ENCODE assay signal across 8 mouse cellular contexts in the genomic region with DNA sequence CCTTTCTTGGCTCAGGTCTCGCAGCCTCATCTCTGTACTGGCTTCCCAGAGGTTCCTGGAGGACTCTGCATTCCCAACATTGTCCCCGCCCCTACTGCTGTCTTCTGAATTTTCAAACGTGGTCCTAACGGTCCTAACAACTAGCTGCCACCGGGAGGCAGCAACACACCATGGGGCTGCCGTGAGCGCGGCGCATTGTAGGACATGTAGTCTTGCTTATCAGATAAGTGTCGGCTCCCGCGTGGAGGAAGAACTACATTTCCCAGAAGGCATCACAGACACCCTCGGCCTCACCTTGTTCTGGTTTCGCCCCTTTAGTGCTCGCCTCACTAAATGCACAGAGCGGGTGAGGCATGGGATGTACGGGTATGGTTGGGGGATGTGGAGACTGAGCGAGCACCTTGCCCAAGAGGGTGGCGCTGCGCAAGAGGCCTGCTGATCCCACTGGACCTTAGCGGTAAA. TPM values are rescaled to one million over a fixed set of nuclear protein-coding genes. Genes with fewer than 3 reads are reported as not detected.
DNase-seq lines count a peak whose midpoint lies in the region; ATAC-seq and TF ChIP-seq lines count a peak whose summit lies in the region.

No protein-coding gene starts in this region.

- peak; percentile 98 for TF ChIP-seq CTCF in kidney, postnatal 0 days (IDR thresholded peaks at IDR 0.05; ENCODE audit: low read depth)

- H3K36me3 ChIP-seq in heart, embryonic 12.5 days: no peaks in the 10 kb centered on the region
- no peaks in the 10 kb centered on the region for H3K36me3 ChIP-seq in kidney, postnatal 0 days (ENCODE audit: insufficient read depth, low read length)
- H3K36me3 ChIP-seq in liver, embryonic 11.5 days (ENCODE audit: control insufficient read depth, insufficient read depth, low read length): no peaks in the 10 kb centered on the region
- no peaks in the 10 kb centered on the region for H3K36me3 ChIP-seq in stomach, embryonic 14.5 days (ENCODE audit: control insufficient read depth, insufficient read depth, low read length)

- peak overlapping the region; percentile 54 for H3K4me3 ChIP-seq in heart, embryonic 12.5 days
- peak overlapping the region; percentile 38 for H3K4me3 ChIP-seq in kidney, postnatal 0 days (replicated peaks; ENCODE audit: low read depth, low read length)
- peak overlapping the region; percentile 42 for H3K4me3 ChIP-seq in liver, embryonic 11.5 days (ENCODE audit: low read depth, low read length)
- H3K4me3 ChIP-seq in stomach, embryonic 14.5 days (ENCODE audit: low read depth, low read length): peak overlapping the region; percentile 37

- H3K27me3 ChIP-seq in heart, embryonic 12.5 days (replicated peaks): peaks cover 6% of the 10 kb centered on the region; the same call in 1 of the 2 replicates
- H3K27me3 ChIP-seq in kidney, postnatal 0 days (ENCODE audit: insufficient read depth, low read length): no peaks in the 10 kb centered on the region
- no peaks in the 10 kb centered on the region for H3K27me3 ChIP-seq in liver, embryonic 11.5 days (replicated peaks; ENCODE audit: control insufficient read depth, insufficient read depth, low read length)
- H3K27me3 ChIP-seq in stomach, embryonic 14.5 days (ENCODE audit: control insufficient read depth, insufficient read depth, low read length): no peaks in the 10 kb centered on the region

- DNase-seq in CD4-positive helper T cell, adult 2 months (ENCODE audit: low read depth, low spot score): peak; percentile 94
- DNase-seq in brain, embryonic 18.5 days (ENCODE audit: low read depth, low spot score): peak; percentile 96
- DNase-seq in kidney, postnatal 0 days (ENCODE audit: low spot score): peak; percentile 98
- DNase-seq in liver, embryonic 11.5 days (ENCODE audit: low spot score): peak; percentile 84
- peak; percentile 95 for DNase-seq in naive thymus-derived CD4-positive, alpha-beta T cell, adult 2 months (ENCODE audit: low read depth)

- H3K4me2 ChIP-seq in heart, embryonic 12.5 days: peak overlapping the region; percentile 85
- H3K4me2 ChIP-seq in kidney, postnatal 0 days (ENCODE audit: low read length): peak overlapping the region; percentile 60
- H3K4me2 ChIP-seq in liver, embryonic 11.5 days: peak overlapping the region; percentile 70
- peak overlapping the region; percentile 65 for H3K4me2 ChIP-seq in stomach, embryonic 14.5 days (replicated peaks; ENCODE audit: low read depth, low read length)

- no peaks in the 10 kb centered on the region for H3K9me3 ChIP-seq in heart, embryonic 12.5 days (replicated peaks)
- H3K9me3 ChIP-seq in kidney, postnatal 0 days (replicated peaks; ENCODE audit: low read length): no peaks in the 10 kb centered on the region
- H3K9me3 ChIP-seq in liver, embryonic 11.5 days (ENCODE audit: control insufficient read depth, low read length): no peaks in the 10 kb centered on the region
- H3K9me3 ChIP-seq in stomach, embryonic 14.5 days (ENCODE audit: control insufficient read depth, low read depth, low read length): no peaks in the 10 kb centered on the region

- H3K4me1 ChIP-seq in heart, embryonic 12.5 days (replicated peaks): no peaks in the 10 kb centered on the region
- no peaks in the 10 kb centered on the region for H3K4me1 ChIP-seq in kidney, postnatal 0 days (replicated peaks; ENCODE audit: insufficient read depth, low read length)
- H3K4me1 ChIP-seq in liver, embryonic 11.5 days (replicated peaks; ENCODE audit: control insufficient read depth, insufficient read depth, low read length): no peaks in the 10 kb centered on the region
- H3K4me1 ChIP-seq in stomach, embryonic 14.5 days (ENCODE audit: control insufficient read depth, insufficient read depth, low read length): 0 out of 2 replicates have a peak, but pooled peaks cover 3% of the 10 kb centered on the region

- H3K9ac ChIP-seq in heart, embryonic 12.5 days: peak overlapping the region; percentile 67
- peak overlapping the region; percentile 41; the same call in 1 of the 2 replicates for H3K9ac ChIP-seq in kidney, postnatal 0 days (ENCODE audit: low read depth, low read length)
- H3K9ac ChIP-seq in liver, embryonic 11.5 days (ENCODE audit: low read depth, low read length): peak overlapping the region; percentile 62
- peak overlapping the region; percentile 45 for H3K9ac ChIP-seq in stomach, embryonic 14.5 days (replicated peaks; ENCODE audit: low read depth, low read length)

- ATAC-seq in erythroid progenitor cell, adult 5-6 weeks (replicated peaks; ENCODE audit: low FRiP score, poor library complexity, severe bottlenecking): peak; percentile 99
- peak; percentile 97 for ATAC-seq in heart, embryonic 12.5 days (ENCODE audit: insufficient number of reproducible peaks, low FRiP score)
- peak; percentile 97 for ATAC-seq in kidney, postnatal 0 days (replicated peaks; ENCODE audit: low FRiP score, low read depth)
- peak; percentile 99 for ATAC-seq in liver, embryonic 11.5 days (replicated peaks; ENCODE audit: low FRiP score)
- ATAC-seq in stomach, embryonic 14.5 days (ENCODE audit: insufficient number of reproducible peaks, insufficient read depth, low FRiP score, low read depth): peak; percentile 97

- under 1% methylated on average over 21 of the region's 21 CpGs for WGBS in heart, embryonic 12.5 days
- WGBS in kidney, postnatal 0 days: under 1% methylated on average over 21 of the region's 21 CpGs
- 2% methylated on average over 21 of the region's 21 CpGs for WGBS in liver, embryonic 11.5 days
- WGBS in stomach, embryonic 14.5 days: under 1% methylated on average over 21 of the region's 21 CpGs

- H3K27ac ChIP-seq in heart, embryonic 12.5 days (ENCODE audit: poor library complexity, severe bottlenecking): no peak overlapping the region
- no peak overlapping the region for H3K27ac ChIP-seq in kidney, postnatal 0 days
- no peak overlapping the region for H3K27ac ChIP-seq in liver, embryonic 11.5 days (ENCODE audit: low read depth, low read length)
- peak overlapping the region; percentile 39; the same call in 1 of the 2 replicates for H3K27ac ChIP-seq in stomach, embryonic 14.5 days (ENCODE audit: low read length)

RNA-seq across cellular contexts. Expression of a gene that starts 11.0 kb away (rescaled TPM):
- total RNA-seq in erythroid progenitor cell, adult 5-6 weeks (2015; ENCODE audit: low replicate concordance): not detected in 2 replicates
- not detected in 2 replicates for total RNA-seq in erythroid progenitor cell, adult 5-6 weeks (2017; ENCODE audit: low replicate concordance)
- polyA plus RNA-seq in heart, embryonic 12.5 days (2016; fragmentation: Nextera tagmentation; extraction: Ambion mirVana): 2.3 and 2.8 TPM in 2 replicates
- polyA plus RNA-seq in kidney, postnatal 0 days (2015; fragmentation: Nextera tagmentation; extraction: Ambion mirVana): 9.3 and 9.5 TPM in 2 replicates
- 3.5 TPM in 2 replicates for polyA plus RNA-seq in liver, embryonic 11.5 days (2014; fragmentation: Nextera tagmentation; extraction: Ambion mirVana)
- 5.2 and 6.7 TPM in 2 replicates for polyA plus RNA-seq in stomach, embryonic 14.5 days (2014; fragmentation: Nextera tagmentation; extraction: Ambion mirVana)

RNA-seq across cellular contexts. Expression of a gene that starts 40.0 kb away (rescaled TPM):
- 243 and 282 TPM in 2 replicates for total RNA-seq in erythroid progenitor cell, adult 5-6 weeks (2015; ENCODE audit: low replicate concordance)
- total RNA-seq in erythroid progenitor cell, adult 5-6 weeks (2017; ENCODE audit: low replicate concordance): 60.1 and 77.1 TPM in 2 replicates
- 9.5 and 9.8 TPM in 2 replicates for polyA plus RNA-seq in heart, embryonic 12.5 days (2016; fragmentation: Nextera tagmentation; extraction: Ambion mirVana)
- polyA plus RNA-seq in kidney, postnatal 0 days (2015; fragmentation: Nextera tagmentation; extraction: Ambion mirVana): 41.9 and 47.3 TPM in 2 replicates
- 60.6 and 61.9 TPM in 2 replicates for polyA plus RNA-seq in liver, embryonic 11.5 days (2014; fragmentation: Nextera tagmentation; extraction: Ambion mirVana)
- 47.0 and 56.5 TPM in 2 replicates for polyA plus RNA-seq in stomach, embryonic 14.5 days (2014; fragmentation: Nextera tagmentation; extraction: Ambion mirVana)

RNA-seq across cellular contexts. Expression of a gene that starts 46.1 kb away (rescaled TPM):
- 3.6 and 18.0 TPM in 2 replicates for total RNA-seq in erythroid progenitor cell, adult 5-6 weeks (2015; ENCODE audit: low replicate concordance)
- total RNA-seq in erythroid progenitor cell, adult 5-6 weeks (2017; ENCODE audit: low replicate concordance): 4.1 TPM in 1 of 2 replicates, not detected in the other
- polyA plus RNA-seq in heart, embryonic 12.5 days (2016; fragmentation: Nextera tagmentation; extraction: Ambion mirVana): 1.1 TPM in 1 of 2 replicates, not detected in the other
- 2.1 and 3.4 TPM in 2 replicates for polyA plus RNA-seq in kidney, postnatal 0 days (2015; fragmentation: Nextera tagmentation; extraction: Ambion mirVana)
- 2.2 and 2.9 TPM in 2 replicates for polyA plus RNA-seq in liver, embryonic 11.5 days (2014; fragmentation: Nextera tagmentation; extraction: Ambion mirVana)
- polyA plus RNA-seq in stomach, embryonic 14.5 days (2014; fragmentation: Nextera tagmentation; extraction: Ambion mirVana): 1.1 TPM in 1 of 2 replicates, not detected in the other

RNA-seq across cellular contexts. Expression of a gene that starts 48.0 kb away (rescaled TPM):
- 7.2 and 20.1 TPM in 2 replicates for total RNA-seq in erythroid progenitor cell, adult 5-6 weeks (2015; ENCODE audit: low replicate concordance)
- total RNA-seq in erythroid progenitor cell, adult 5-6 weeks (2017; ENCODE audit: low replicate concordance): 2.6 and 4.1 TPM in 2 replicates
- polyA plus RNA-seq in heart, embryonic 12.5 days (2016; fragmentation: Nextera tagmentation; extraction: Ambion mirVana): 0.95 and 1.3 TPM in 2 replicates
- 1.1 and 1.2 TPM in 2 replicates for polyA plus RNA-seq in kidney, postnatal 0 days (2015; fragmentation: Nextera tagmentation; extraction: Ambion mirVana)
- 1.8 and 3.6 TPM in 2 replicates for polyA plus RNA-seq in liver, embryonic 11.5 days (2014; fragmentation: Nextera tagmentation; extraction: Ambion mirVana)
- polyA plus RNA-seq in stomach, embryonic 14.5 days (2014; fragmentation: Nextera tagmentation; extraction: Ambion mirVana): 2.0 and 2.7 TPM in 2 replicates

RNA-seq across cellular contexts. Expression of a gene that starts 49.8 kb away (rescaled TPM):
- 2.5 TPM in 1 of 2 replicates, not detected in the other for total RNA-seq in erythroid progenitor cell, adult 5-6 weeks (2015; ENCODE audit: low replicate concordance)
- total RNA-seq in erythroid progenitor cell, adult 5-6 weeks (2017; ENCODE audit: low replicate concordance): 0.45 and 0.64 TPM in 2 replicates
- polyA plus RNA-seq in heart, embryonic 12.5 days (2016; fragmentation: Nextera tagmentation; extraction: Ambion mirVana): 16.7 and 17.0 TPM in 2 replicates
- 32.0 and 35.1 TPM in 2 replicates for polyA plus RNA-seq in kidney, postnatal 0 days (2015; fragmentation: Nextera tagmentation; extraction: Ambion mirVana)
- 13.5 and 14.6 TPM in 2 replicates for polyA plus RNA-seq in liver, embryonic 11.5 days (2014; fragmentation: Nextera tagmentation; extraction: Ambion mirVana)
- 14.4 and 17.0 TPM in 2 replicates for polyA plus RNA-seq in stomach, embryonic 14.5 days (2014; fragmentation: Nextera tagmentation; extraction: Ambion mirVana)
